Mouse (Mus musculus): ENCODE measurements around the gene Atxn10. TPM values are rescaled to one million over a fixed set of nuclear protein-coding genes. Genes with fewer than 3 reads are reported as not detected.

Atxn10 gene
- polyA plus RNA-seq, 1 experiment: 320 TPM

- H3K27ac ChIP-seq (ENCODE audit: insufficient read depth, low read length): no peak overlapping the region
- TF ChIP-seq POLR2A (IDR thresholded peaks at IDR 0.05; ENCODE audit: insufficient read depth, low read length) (no peak), EP300 (IDR thresholded peaks at IDR 0.05; ENCODE audit: insufficient read depth, low read depth, low read length) (no peak), CTCF (IDR thresholded peaks at IDR 0.05; ENCODE audit: low read depth, low read length) (no peak)
These were observed 65.9 kb downstream of the Atxn10 start for GRCm38 (mm10) chr15:85401926-85402325.

GRCm38 (mm10) chr15:85403256-85403731 is 67.2 kb downstream of the Atxn10 start:
- Histone ChIP-seq H3K9ac (ENCODE audit: low read depth, poor library complexity, severe bottlenecking) (no peak overlapping the region), H3K27me3 (ENCODE audit: control insufficient read depth, insufficient read depth, low read length, poor library complexity, severe bottlenecking) (no peaks in the 10 kb centered on the region), H3K36me3 (ENCODE audit: control insufficient read depth, insufficient read depth, low read length, poor library complexity, severe bottlenecking) (no peaks in the 10 kb centered on the region; the same call in 1 of the 2 replicates), H3K4me1 (ENCODE audit: control insufficient read depth, insufficient read depth, low read length) (peaks cover 1% of the 10 kb centered on the region), H3K4me3 (ENCODE audit: low read depth, low read length) (no peak overlapping the region), H3K27ac (ENCODE audit: insufficient read depth, low read length) (no peak overlapping the region), H3K9me3 (replicated peaks; ENCODE audit: control insufficient read depth, insufficient read depth, low read length, poor library complexity, severe bottlenecking) (no peaks in the 10 kb centered on the region)
- no peak for TF ChIP-seq POLR2A (IDR thresholded peaks at IDR 0.05; ENCODE audit: insufficient read depth, low read length)
- no peak for TF ChIP-seq CTCF (IDR thresholded peaks at IDR 0.05; ENCODE audit: low read depth, low read length)
- no peak for TF ChIP-seq EP300 (IDR thresholded peaks at IDR 0.05; ENCODE audit: insufficient read depth, low read depth, low read length)

More at GRCm38 (mm10) chr15:85401926-85402325, 65.9 kb downstream of the Atxn10 start:
- no peaks in the 10 kb centered on the region for H3K9me3 ChIP-seq (replicated peaks; ENCODE audit: control insufficient read depth, insufficient read depth, low read length, poor library complexity, severe bottlenecking)
- H3K9ac ChIP-seq (ENCODE audit: low read depth, poor library complexity, severe bottlenecking): no peak overlapping the region
- peaks cover 1% of the 10 kb centered on the region for H3K4me1 ChIP-seq (ENCODE audit: control insufficient read depth, insufficient read depth, low read length)
- no peak overlapping the region for H3K4me3 ChIP-seq (ENCODE audit: low read depth, low read length)
- H3K36me3 ChIP-seq (ENCODE audit: control insufficient read depth, insufficient read depth, low read length, poor library complexity, severe bottlenecking): no peaks in the 10 kb centered on the region; the same call in 1 of the 2 replicates
- no peaks in the 10 kb centered on the region for H3K27me3 ChIP-seq (ENCODE audit: control insufficient read depth, insufficient read depth, low read length, poor library complexity, severe bottlenecking)

- peaks cover 1% of the 10 kb centered on the region for H3K4me1 ChIP-seq (ENCODE audit: control insufficient read depth, insufficient read depth, low read length)
- TF ChIP-seq CTCF (IDR thresholded peaks at IDR 0.05; ENCODE audit: low read depth, low read length) (no peak), POLR2A (IDR thresholded peaks at IDR 0.05; ENCODE audit: insufficient read depth, low read length) (no peak), EP300 (IDR thresholded peaks at IDR 0.05; ENCODE audit: insufficient read depth, low read depth, low read length) (no peak)
- no peak overlapping the region for H3K27ac ChIP-seq (ENCODE audit: insufficient read depth, low read length)
- no peak overlapping the region for H3K9ac ChIP-seq (ENCODE audit: low read depth, poor library complexity, severe bottlenecking)
- H3K9me3 ChIP-seq (replicated peaks; ENCODE audit: control insufficient read depth, insufficient read depth, low read length, poor library complexity, severe bottlenecking): no peaks in the 10 kb centered on the region
- H3K36me3 ChIP-seq (ENCODE audit: control insufficient read depth, insufficient read depth, low read length, poor library complexity, severe bottlenecking): no peaks in the 10 kb centered on the region; the same call in 1 of the 2 replicates
- no peaks in the 10 kb centered on the region for H3K27me3 ChIP-seq (ENCODE audit: control insufficient read depth, insufficient read depth, low read length, poor library complexity, severe bottlenecking)
- H3K4me3 ChIP-seq (ENCODE audit: low read depth, low read length): no peak overlapping the region
These were observed 68.7 kb downstream of the Atxn10 start for GRCm38 (mm10) chr15:85404739-85405138.

- no peaks in the 10 kb centered on the region; the same call in 1 of the 2 replicates for H3K36me3 ChIP-seq (ENCODE audit: control insufficient read depth, insufficient read depth, low read length, poor library complexity, severe bottlenecking)
- TF ChIP-seq EP300 (IDR thresholded peaks at IDR 0.05; ENCODE audit: insufficient read depth, low read depth, low read length) (no peak), CTCF (IDR thresholded peaks at IDR 0.05; ENCODE audit: low read depth, low read length) (no peak), POLR2A (IDR thresholded peaks at IDR 0.05; ENCODE audit: insufficient read depth, low read length) (no peak)
- H3K27me3 ChIP-seq (ENCODE audit: control insufficient read depth, insufficient read depth, low read length, poor library complexity, severe bottlenecking): no peaks in the 10 kb centered on the region
- no peak overlapping the region for H3K4me3 ChIP-seq (ENCODE audit: low read depth, low read length)
- H3K9me3 ChIP-seq (replicated peaks; ENCODE audit: control insufficient read depth, insufficient read depth, low read length, poor library complexity, severe bottlenecking): no peaks in the 10 kb centered on the region
- H3K9ac ChIP-seq (ENCODE audit: low read depth, poor library complexity, severe bottlenecking): no peak overlapping the region
- peaks cover 1% of the 10 kb centered on the region for H3K4me1 ChIP-seq (ENCODE audit: control insufficient read depth, insufficient read depth, low read length)
- no peak overlapping the region for H3K27ac ChIP-seq (ENCODE audit: insufficient read depth, low read length)
These were observed 69.5 kb downstream of the Atxn10 start for GRCm38 (mm10) chr15:85405567-85405966.

GRCm38 (mm10) chr15:85406846-85407245 is 70.8 kb downstream of the Atxn10 start:
- no peaks in the 10 kb centered on the region for H3K27me3 ChIP-seq (ENCODE audit: control insufficient read depth, insufficient read depth, low read length, poor library complexity, severe bottlenecking)

GRCm38 (mm10) chr15:85407342-85407741 is 71.3 kb downstream of the Atxn10 start:
- H3K9ac ChIP-seq (ENCODE audit: low read depth, poor library complexity, severe bottlenecking): no peak overlapping the region
- H3K4me1 ChIP-seq (ENCODE audit: control insufficient read depth, insufficient read depth, low read length): no peaks in the 10 kb centered on the region
- H3K4me3 ChIP-seq (ENCODE audit: low read depth, low read length): no peak overlapping the region
- no peaks in the 10 kb centered on the region for H3K9me3 ChIP-seq (replicated peaks; ENCODE audit: control insufficient read depth, insufficient read depth, low read length, poor library complexity, severe bottlenecking)
- H3K36me3 ChIP-seq (ENCODE audit: control insufficient read depth, insufficient read depth, low read length, poor library complexity, severe bottlenecking): no peaks in the 10 kb centered on the region
- H3K27me3 ChIP-seq (ENCODE audit: control insufficient read depth, insufficient read depth, low read length, poor library complexity, severe bottlenecking): no peaks in the 10 kb centered on the region
- H3K27ac ChIP-seq (ENCODE audit: insufficient read depth, low read length): no peak overlapping the region
- no peak for TF ChIP-seq POLR2A (IDR thresholded peaks at IDR 0.05; ENCODE audit: insufficient read depth, low read length)

More at GRCm38 (mm10) chr15:85406846-85407245, 70.8 kb downstream of the Atxn10 start:
- H3K4me1 ChIP-seq (ENCODE audit: control insufficient read depth, insufficient read depth, low read length): peaks cover 1% of the 10 kb centered on the region
- H3K4me3 ChIP-seq (ENCODE audit: low read depth, low read length): no peak overlapping the region
- no peaks in the 10 kb centered on the region for H3K9me3 ChIP-seq (replicated peaks; ENCODE audit: control insufficient read depth, insufficient read depth, low read length, poor library complexity, severe bottlenecking)
- no peak overlapping the region for H3K27ac ChIP-seq (ENCODE audit: insufficient read depth, low read length)
- TF ChIP-seq CTCF (IDR thresholded peaks at IDR 0.05; ENCODE audit: low read depth, low read length) (no peak), EP300 (IDR thresholded peaks at IDR 0.05; ENCODE audit: insufficient read depth, low read depth, low read length) (no peak), POLR2A (IDR thresholded peaks at IDR 0.05; ENCODE audit: insufficient read depth, low read length) (no peak)
- H3K9ac ChIP-seq (ENCODE audit: low read depth, poor library complexity, severe bottlenecking): no peak overlapping the region
- no peaks in the 10 kb centered on the region; the same call in 1 of the 2 replicates for H3K36me3 ChIP-seq (ENCODE audit: control insufficient read depth, insufficient read depth, low read length, poor library complexity, severe bottlenecking)
